Comparison of ENCODE assay signal across 1 mouse cellular context in the genomic region with DNA sequence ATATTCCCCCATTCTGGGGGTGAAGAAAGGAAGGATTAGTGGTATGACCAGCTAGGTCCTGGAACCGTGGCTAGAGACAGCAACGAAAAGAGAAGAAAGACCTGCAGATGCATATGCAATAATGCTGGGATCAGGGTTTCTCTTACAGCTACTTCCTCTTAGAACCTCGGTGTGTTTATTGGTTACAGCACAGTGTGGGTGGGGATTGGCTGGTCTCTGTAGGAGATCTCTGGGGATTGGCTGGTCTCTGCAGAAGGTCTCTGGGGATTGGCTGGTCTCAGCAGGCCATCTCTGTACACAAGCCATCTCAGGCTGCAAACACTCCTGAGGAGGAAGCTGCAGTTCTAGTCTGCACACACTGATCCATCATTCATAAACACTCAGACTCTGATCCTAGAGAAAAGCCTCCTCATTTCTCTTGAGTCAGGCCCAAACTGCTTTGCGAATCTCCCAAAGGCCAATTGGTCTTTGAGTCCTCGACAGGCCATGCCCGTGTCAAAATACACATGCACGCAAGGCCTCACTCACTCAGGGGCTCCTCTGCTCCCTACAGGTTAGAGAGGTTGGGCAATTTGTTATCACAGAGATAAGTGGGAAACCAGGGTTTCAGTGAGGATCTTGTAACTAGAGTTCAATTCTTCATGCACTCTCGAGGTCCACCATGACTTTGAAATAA.
A peak's percentile ranks its signal among the peaks of the same experiment; 100 is the strongest.
TF ChIP-seq lines count a peak whose summit lies in the region.

No protein-coding gene starts in this region.

TF ChIP-seq in CH12.LX, 34 proteins besides CTCF, POLR2A, EP300 and RAD21 (continued from another document):
- peak; percentile 70; the same call in 1 of the 2 replicates for TF ChIP-seq CHD2 (IDR thresholded peaks at IDR 0.05; ENCODE audit: low read length)
- TF ChIP-seq IRF4 (IDR thresholded peaks at IDR 0.05; ENCODE audit: low read depth, low read length): no peak
- no peak for TF ChIP-seq RCOR1 (conservative IDR thresholded peaks at IDR 0.05; ENCODE audit: low read depth, low read length)
- TF ChIP-seq USF2 (conservative IDR thresholded peaks at IDR 0.05; ENCODE audit: low read depth, low read length): no peak
- TF ChIP-seq UBTF (IDR thresholded peaks at IDR 0.05; ENCODE audit: low read depth, low read length): no peak
- TF ChIP-seq GABPA (IDR thresholded peaks at IDR 0.05; ENCODE audit: insufficient replicate concordance, low read depth, low read length): no peak
